ENCODE assay signal across 7 mouse cellular contexts in genomic region chr7:46770706-46771105, GRCm38 (mm10). TPM values are rescaled to one million over a fixed set of nuclear protein-coding genes. Genes with fewer than 3 reads are reported as not detected.
DNase-seq lines count a peak whose midpoint lies in the region; ATAC-seq and TF ChIP-seq lines count a peak whose summit lies in the region.

No protein-coding gene starts in this region.

- 71% methylated on average over 4 of the region's 4 CpGs for WGBS in midbrain, postnatal 0 days

- H3K27ac ChIP-seq in midbrain, postnatal 0 days (ENCODE audit: low read depth, low read length) = no peak overlapping the region

- H3K9me3 ChIP-seq in midbrain, postnatal 0 days (ENCODE audit: low read length) = no peaks in the 10 kb centered on the region

- DNase-seq in urinary bladder, postnatal 14 days (ENCODE audit: low spot score) = peak; percentile 11
- DNase-seq in urinary bladder, postnatal 4 days (ENCODE audit: low spot score in 2 of 2) = no peak
- DNase-seq in adipocyte (ENCODE audit: low spot score) = peak; percentile 78
- DNase-seq in heart, postnatal 36 days = peak; percentile 34 to 62
- peak; percentile 38 to 51 for DNase-seq in left cerebral cortex, adult 18-20 months (ENCODE audit: low spot score in 2 of 2)
- DNase-seq in midbrain, postnatal 0 days (ENCODE audit: low spot score) = peak; percentile 72

- H3K36me3 ChIP-seq in midbrain, postnatal 0 days (ENCODE audit: insufficient read depth, low read length) = peaks cover 66% of the 10 kb centered on the region

- peak; percentile 93 for TF ChIP-seq CTCF in midbrain, postnatal 0 days (IDR thresholded peaks at IDR 0.05)

- no peak overlapping the region for H3K9ac ChIP-seq in midbrain, postnatal 0 days (replicated peaks; ENCODE audit: low read length, poor library complexity, severe bottlenecking)

- no peaks in the 10 kb centered on the region for H3K27me3 ChIP-seq in midbrain, postnatal 0 days (ENCODE audit: insufficient read depth, low read length)

- no peak overlapping the region for H3K4me3 ChIP-seq in midbrain, postnatal 0 days (ENCODE audit: low read depth, low read length)

- intact Hi-C loops in heart, postnatal 36 days (cut with DNase I) = no loop called here

- no peaks in the 10 kb centered on the region for H3K4me1 ChIP-seq in midbrain, postnatal 0 days (ENCODE audit: insufficient read depth, low read length)

- H3K4me2 ChIP-seq in midbrain, postnatal 0 days (ENCODE audit: low read depth, low read length, poor library complexity, severe bottlenecking) = no peak overlapping the region

- ATAC-seq in common myeloid progenitor, adult 5-6 weeks (replicated peaks; ENCODE audit: low read depth, poor library complexity, severe bottlenecking) = peak; percentile 92
- ATAC-seq in midbrain, postnatal 0 days (ENCODE audit: low FRiP score) = no peak

RNA-seq across cellular contexts. Expression of gene Saa2, which starts 19.1 kb away (rescaled TPM):
- total RNA-seq in common myeloid progenitor, adult 5-6 weeks (2017) = not detected in 2 replicates
- not detected for total RNA-seq in heart, postnatal 36 days (2021)
- total RNA-seq in left cerebral cortex, adult 18-20 months (2021) = not detected
- not detected in 2 replicates for total RNA-seq in midbrain, postnatal 0 days (2014; rRNA removed)
- polyA plus RNA-seq in midbrain, postnatal 0 days (2015; fragmentation: Nextera tagmentation; extraction: Ambion mirVana) = not detected in 2 replicates

RNA-seq across cellular contexts. Expression of gene Hps5, which starts 25.2 kb away (rescaled TPM):
- total RNA-seq in common myeloid progenitor, adult 5-6 weeks (2017) = 32.3 and 33.0 TPM in 2 replicates
- total RNA-seq in heart, postnatal 36 days (2021) = 10 to 100 TPM in 1 of 2 experiments, 1 to 10 TPM in 1; 8.8 to 12.7 TPM
- 10 to 100 TPM; 11.9 to 12.1 TPM for total RNA-seq in left cerebral cortex, adult 18-20 months (2021)
- 16.7 and 24.6 TPM in 2 replicates for total RNA-seq in midbrain, postnatal 0 days (2014; rRNA removed)
- 8.1 and 9.0 TPM in 2 replicates for polyA plus RNA-seq in midbrain, postnatal 0 days (2015; fragmentation: Nextera tagmentation; extraction: Ambion mirVana)

RNA-seq across cellular contexts. Expression of gene Gtf2h1, which starts 25.2 kb away (rescaled TPM):
- 86.1 and 96.2 TPM in 2 replicates for total RNA-seq in common myeloid progenitor, adult 5-6 weeks (2017)
- total RNA-seq in heart, postnatal 36 days (2021) = 10 to 100 TPM; 16.9 to 19.5 TPM
- total RNA-seq in left cerebral cortex, adult 18-20 months (2021) = 10 to 100 TPM; 37.4 to 41.9 TPM
- total RNA-seq in midbrain, postnatal 0 days (2014; rRNA removed) = 32.9 and 50.2 TPM in 2 replicates
- polyA plus RNA-seq in midbrain, postnatal 0 days (2015; fragmentation: Nextera tagmentation; extraction: Ambion mirVana) = 36.4 and 38.2 TPM in 2 replicates

RNA-seq across cellular contexts. Expression of gene Saa1, which starts 27.9 kb away (rescaled TPM):
- not detected in 2 replicates for total RNA-seq in common myeloid progenitor, adult 5-6 weeks (2017)
- total RNA-seq in heart, postnatal 36 days (2021) = not detected
- not detected for total RNA-seq in left cerebral cortex, adult 18-20 months (2021)
- total RNA-seq in midbrain, postnatal 0 days (2014; rRNA removed) = not detected in 2 replicates
- 0.28 and 0.50 TPM in 2 replicates for polyA plus RNA-seq in midbrain, postnatal 0 days (2015; fragmentation: Nextera tagmentation; extraction: Ambion mirVana)

RNA-seq across cellular contexts. Expression of gene Saa4, which starts 38.3 kb away (rescaled TPM):
- total RNA-seq in common myeloid progenitor, adult 5-6 weeks (2017) = not detected in 2 replicates
- total RNA-seq in heart, postnatal 36 days (2021) = not detected
- total RNA-seq in left cerebral cortex, adult 18-20 months (2021) = not detected
- not detected in 2 replicates for total RNA-seq in midbrain, postnatal 0 days (2014; rRNA removed)
- polyA plus RNA-seq in midbrain, postnatal 0 days (2015; fragmentation: Nextera tagmentation; extraction: Ambion mirVana) = not detected in 2 replicates

Comparison
In these comparisons a context has a peak if more than half of its experiments do, and no peak if none do; other contexts are left out.
1. DNase-seq: peak in urinary bladder, postnatal 14 days (single experiment), adipocyte (single experiment), heart, postnatal 36 days (2 of 2), left cerebral cortex, adult 18-20 months (2 of 2) and midbrain, postnatal 0 days (single experiment); none in urinary bladder, postnatal 4 days (0 of 2).